Mouse (Mus musculus) C2C12 (cell line): ENCODE measurements around the gene Fxyd1. TPM values are rescaled to one million over a fixed set of nuclear protein-coding genes. Genes with fewer than 3 reads are reported as not detected.

ENCODE experiments used
- H3K27me3 ChIP-seq: one replicate; pipeline ENCODE4 v1.6.1; 2011; ENCODE audit not compliant: control insufficient read depth, insufficient read depth, insufficient read length
- H3K36me3 ChIP-seq: one replicate; pipeline ENCODE4 v1.6.1; 2011; ENCODE audit not compliant: control insufficient read depth, insufficient read depth
- H3K4me3 ChIP-seq: one replicate; pipeline ENCODE4 v1.5.1; 2011; ENCODE audit warnings: mild to moderate bottlenecking, control low read depth; ENCODE audit not compliant: poor library complexity, insufficient read depth, severe bottlenecking
- H3K79me2 ChIP-seq: one replicate; pipeline ENCODE4 v1.6.1; 2011; ENCODE audit not compliant: control insufficient read depth, insufficient read depth
- H3K79me3 ChIP-seq: one replicate; pipeline ENCODE4 v1.6.1; 2011; ENCODE audit warnings: low read depth, control low read depth
- H3ac ChIP-seq: one replicate; pipeline ENCODE3; 2011; ENCODE audit warnings: low read depth; ENCODE audit not compliant: control insufficient read depth, insufficient read length
- CEBPB ChIP-seq: IDR thresholded peaks from one replicate; pipeline ENCODE4 v1.6.1; 2011; ENCODE audit warnings: low read depth, mild to moderate bottlenecking, control low read depth, moderate library complexity
- CTCF ChIP-seq: IDR thresholded peaks from one replicate; pipeline ENCODE4 v1.5.1; 2011; ENCODE audit not compliant: control insufficient read depth, insufficient read depth, insufficient read length
- FOSL1 ChIP-seq: IDR thresholded peaks from one replicate; pipeline ENCODE4 v1.8.0; 2011; ENCODE audit warnings: mild to moderate bottlenecking, low read length; ENCODE audit not compliant: poor library complexity, insufficient read depth, severe bottlenecking
- MAX ChIP-seq: IDR thresholded peaks from one replicate; pipeline ENCODE4 v1.6.1; 2011; ENCODE audit warnings: mild to moderate bottlenecking, control low read depth
- MYOD1 ChIP-seq: IDR thresholded peaks from one replicate; pipeline ENCODE4 v1.6.1; 2011; ENCODE audit warnings: low read depth; ENCODE audit not compliant: control insufficient read depth, insufficient read length
- MYOG ChIP-seq: IDR thresholded peaks from one replicate; pipeline ENCODE4 v1.6.1; 2011; ENCODE audit not compliant: control insufficient read depth, insufficient read length; ENCODE audit errors: extremely low read depth
- USF1 ChIP-seq: IDR thresholded peaks from one replicate; pipeline ENCODE4 v1.6.1; 2011; ENCODE audit warnings: low read depth, mild to moderate bottlenecking, control low read depth, moderate library complexity
- polyA plus RNA-seq: library from polyadenylated mRNA; unstranded; fragments of >200 nt; fragmentation: generic; extraction: Trizol; gene quantifications from one replicate; pipeline ENCODE4 v1.2.1, GENCODE M21; 2012; ENCODE audit warnings: missing spikeins

Gene Fxyd1
- polyA plus RNA-seq, 1 experiment: 0.55 TPM

- Histone ChIP-seq H3K36me3 (no peaks in the 10 kb centered on the region), H3K27me3 (no peaks in the 10 kb centered on the region), H3K4me3 (no peak overlapping the region), H3K79me3 (no peaks in the 10 kb centered on the region), H3ac (no peak overlapping the region), H3K79me2 (no peaks in the 10 kb centered on the region)
- TF ChIP-seq MYOD1 (no peak), FOSL1 (no peak), CTCF (no peak), USF1 (no peak), CEBPB (no peak), MYOG (no peak), MAX (no peak)
Observed at GRCm38 (mm10) chr7:31082106-31082505, 25.1 kb upstream of the Fxyd1 start.

DNA sequence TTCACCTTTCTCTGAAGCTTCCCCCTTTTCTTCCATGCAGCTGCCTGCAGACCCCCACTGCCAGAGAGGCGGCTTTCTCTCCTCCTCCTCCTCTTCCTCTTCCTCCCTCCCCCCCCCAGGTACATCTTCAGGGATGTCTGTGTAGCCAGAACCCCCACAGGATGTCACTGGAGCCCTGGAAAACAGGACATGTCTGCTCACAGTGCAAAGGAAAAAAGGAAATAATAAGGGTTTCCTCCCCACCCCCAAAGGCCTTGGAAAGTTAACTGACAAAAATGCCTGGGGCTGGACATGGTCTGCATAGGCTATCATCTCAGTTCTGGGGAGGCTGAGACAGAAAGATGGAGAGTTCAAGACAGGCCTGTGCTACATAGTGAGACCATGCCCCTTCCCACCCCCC, 24.1 kb upstream of the Fxyd1 start:
- Histone ChIP-seq H3K27me3 (peaks cover 5% of the 10 kb centered on the region), H3K4me3 (no peak overlapping the region), H3K79me2 (no peaks in the 10 kb centered on the region), H3K36me3 (no peaks in the 10 kb centered on the region), H3K79me3 (no peaks in the 10 kb centered on the region), H3ac (no peak overlapping the region)
- no peak for TF ChIP-seq CEBPB

DNA sequence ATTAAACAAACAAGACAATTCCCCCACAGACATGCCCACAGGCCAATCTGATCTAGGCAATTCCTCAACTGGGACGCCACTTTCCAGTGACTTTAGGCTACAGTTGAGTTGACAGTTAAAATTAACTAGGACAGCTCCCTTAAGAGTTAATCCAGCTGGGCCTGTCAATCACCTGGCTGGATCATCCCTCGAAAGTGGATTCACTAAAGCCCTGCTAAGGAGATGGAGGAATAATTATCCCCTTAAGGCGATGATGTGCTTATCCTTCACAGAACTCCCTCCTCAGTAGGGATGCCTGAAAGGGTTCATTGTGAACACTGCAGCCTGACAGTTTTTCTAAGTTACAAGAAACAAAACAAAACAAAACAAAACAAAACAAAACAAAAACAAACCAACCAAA, 23.6 kb upstream of the Fxyd1 start:
- no peak overlapping the region for H3K4me3 ChIP-seq
- TF ChIP-seq FOSL1 (no peak), USF1 (no peak), MYOG (no peak), MYOD1 (no peak), CTCF (no peak), MAX (no peak), CEBPB (no peak)
- no peak overlapping the region for H3ac ChIP-seq
- no peaks in the 10 kb centered on the region for H3K79me2 ChIP-seq
- H3K79me3 ChIP-seq: no peaks in the 10 kb centered on the region
- H3K36me3 ChIP-seq: no peaks in the 10 kb centered on the region
- peaks cover 9% of the 10 kb centered on the region for H3K27me3 ChIP-seq

- H3K79me3 ChIP-seq: no peaks in the 10 kb centered on the region
- H3K27me3 ChIP-seq: peaks cover 11% of the 10 kb centered on the region
- TF ChIP-seq FOSL1: no peak
- TF ChIP-seq USF1: no peak
- TF ChIP-seq CEBPB: no peak
- no peak for TF ChIP-seq MYOG
- TF ChIP-seq CTCF: no peak
- no peak for TF ChIP-seq MAX
- TF ChIP-seq MYOD1: no peak
- no peaks in the 10 kb centered on the region for H3K36me3 ChIP-seq
- no peaks in the 10 kb centered on the region for H3K79me2 ChIP-seq
- no peak overlapping the region for H3K4me3 ChIP-seq
- no peak overlapping the region for H3ac ChIP-seq
Observed at GRCm38 (mm10) chr7:31079670-31080069, 22.7 kb upstream of the Fxyd1 start.

- no peak for TF ChIP-seq USF1
- no peak for TF ChIP-seq CEBPB
- TF ChIP-seq FOSL1: no peak
- no peak for TF ChIP-seq MAX
- no peak for TF ChIP-seq CTCF
- no peak for TF ChIP-seq MYOG
- no peak for TF ChIP-seq MYOD1
- H3K27me3 ChIP-seq: peaks cover 11% of the 10 kb centered on the region
- H3K79me2 ChIP-seq: no peaks in the 10 kb centered on the region
- no peaks in the 10 kb centered on the region for H3K36me3 ChIP-seq
- no peak overlapping the region for H3ac ChIP-seq
- H3K4me3 ChIP-seq: no peak overlapping the region
- H3K79me3 ChIP-seq: no peaks in the 10 kb centered on the region
Observed at GRCm38 (mm10) chr7:31077885-31078445, 21.0 kb upstream of the Fxyd1 start.

GRCm38 (mm10) chr7:31077470-31077869, 20.5 kb upstream of the Fxyd1 start:
- Histone ChIP-seq H3K4me3 (no peak overlapping the region), H3ac (no peak overlapping the region), H3K27me3 (peaks cover 11% of the 10 kb centered on the region), H3K79me3 (no peaks in the 10 kb centered on the region), H3K36me3 (no peaks in the 10 kb centered on the region), H3K79me2 (no peaks in the 10 kb centered on the region)
- TF ChIP-seq CEBPB (no peak), CTCF (no peak), USF1 (no peak), FOSL1 (no peak)
